ENCODE assay signal across 9 mouse cellular contexts in the genomic region with DNA sequence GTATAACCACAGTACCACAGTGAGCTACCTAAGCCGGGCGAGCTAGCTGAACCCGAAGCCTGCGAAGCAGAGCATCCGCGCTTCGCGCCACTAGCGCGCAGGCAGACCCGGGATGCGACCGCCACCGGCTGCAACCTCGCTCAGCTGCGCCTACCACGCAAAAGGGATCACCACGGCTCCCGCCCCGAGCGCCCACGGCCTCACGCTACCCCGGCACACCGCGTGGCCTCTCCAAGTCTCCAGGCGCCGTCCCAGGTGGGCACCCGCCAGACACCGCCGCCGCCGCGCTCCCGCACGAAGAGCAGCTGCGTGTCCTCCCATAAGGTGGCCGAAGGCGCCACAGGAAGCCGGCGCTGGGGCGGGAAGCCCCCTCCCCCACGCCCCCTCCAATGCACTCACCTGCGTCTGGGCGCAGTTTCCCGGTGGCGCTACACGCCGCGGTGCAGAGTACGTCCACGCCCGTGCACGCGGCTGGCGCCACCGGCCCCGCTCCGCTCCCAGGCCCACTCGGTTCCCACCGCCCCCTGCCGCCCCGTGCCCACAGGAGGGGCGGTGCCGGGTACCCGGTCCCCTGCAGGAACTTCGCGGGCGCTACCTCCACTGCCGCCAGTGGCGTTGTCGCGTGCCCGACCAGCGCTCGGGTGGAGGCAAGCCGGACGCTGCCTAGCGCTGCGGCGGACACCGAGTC. TPM values are rescaled to one million over a fixed set of nuclear protein-coding genes. Genes with fewer than 3 reads are reported as not detected.
A peak's percentile ranks its signal among the peaks of the same experiment; 100 is the strongest.
DNase-seq lines count a peak whose midpoint lies in the region; ATAC-seq and TF ChIP-seq lines count a peak whose summit lies in the region.
"Had no signal": no experiment of that assay in that cellular context is flagged by ENCODE, and none has a peak within 500 bp of the region (broad histone marks: within the 10 kb centered on the region; RNA-seq: fewer than 3 reads in every experiment).

No protein-coding gene starts in this region.

- peak overlapping the region; percentile 76 for H3K4me3 ChIP-seq in heart, embryonic 12.5 days
- peak overlapping the region; percentile 64 for H3K4me3 ChIP-seq in embryonic facial prominence, embryonic 13.5 days
- peak overlapping the region; percentile 49 for H3K4me3 ChIP-seq in intestine, postnatal 0 days (ENCODE audit: low read depth, low read length)
- peak overlapping the region; percentile 76 for H3K4me3 ChIP-seq in midbrain, embryonic 11.5 days (ENCODE audit: low read depth, low read length)

- ATAC-seq in heart, embryonic 12.5 days (ENCODE audit: insufficient number of reproducible peaks, low FRiP score) = peak; percentile 22; the same call in 1 of the 2 replicates
- peak; percentile 38 for ATAC-seq in embryonic facial prominence, embryonic 13.5 days (ENCODE audit: insufficient number of reproducible peaks, insufficient read depth, low FRiP score, low TSS enrichment, low read depth)
- no peak; the same call in 1 of the 2 replicates for ATAC-seq in intestine, postnatal 0 days
- peak; percentile 45 for ATAC-seq in midbrain, embryonic 11.5 days (ENCODE audit: low FRiP score)

- H3K4me1 ChIP-seq in heart, embryonic 12.5 days (replicated peaks) = peaks cover 32% of the 10 kb centered on the region
- peaks cover 29% of the 10 kb centered on the region for H3K4me1 ChIP-seq in embryonic facial prominence, embryonic 13.5 days
- no peaks in the 10 kb centered on the region for H3K4me1 ChIP-seq in intestine, postnatal 0 days (replicated peaks; ENCODE audit: control insufficient read depth, insufficient read depth, low read length)
- peaks cover 22% of the 10 kb centered on the region for H3K4me1 ChIP-seq in midbrain, embryonic 11.5 days (ENCODE audit: control insufficient read depth, insufficient read depth, low read length)

- H3K36me3 ChIP-seq in heart, embryonic 12.5 days = no peaks in the 10 kb centered on the region
- no peaks in the 10 kb centered on the region for H3K36me3 ChIP-seq in embryonic facial prominence, embryonic 13.5 days
- no peaks in the 10 kb centered on the region for H3K36me3 ChIP-seq in intestine, postnatal 0 days (ENCODE audit: control insufficient read depth, insufficient read depth)
- no peaks in the 10 kb centered on the region for H3K36me3 ChIP-seq in midbrain, embryonic 11.5 days (ENCODE audit: control insufficient read depth, insufficient read depth, low read length)

- TF ChIP-seq CTCF in intestine, postnatal 0 days (IDR thresholded peaks at IDR 0.05; ENCODE audit: low read depth) = no peak

- WGBS in heart, embryonic 12.5 days = under 1% methylated on average over 81 of the region's 82 CpGs
- WGBS in embryonic facial prominence, embryonic 13.5 days = under 1% methylated on average over 77 of the region's 82 CpGs
- 2% methylated on average over 75 of the region's 82 CpGs for WGBS in intestine, postnatal 0 days
- under 1% methylated on average over 66 of the region's 82 CpGs for WGBS in midbrain, embryonic 11.5 days

- intact Hi-C loops in heart, postnatal 10 days (cut with DNase I) = loop anchor here (10.0 kb wide), 1 partner anchor 236 kb away; no protein-coding TSS in a partner anchor

- no peak for DNase-seq in heart, postnatal 10 days
- DNase-seq in R1 (ENCODE audit: low read depth, low spot score) = peak; percentile 69
- peak; percentile 92 for DNase-seq in midbrain, embryonic 11.5 days (ENCODE audit: low spot score, missing footprints)
- DNase-seq in c-Kit-positive CD71-positive TER-119-positive erythroid progenitor cells, embryonic 14.5 days (ENCODE audit: low spot score) = no peak
- DNase-seq in lung, postnatal 25 days (ENCODE audit: low spot score) = no peak

- H3K4me2 ChIP-seq in heart, embryonic 12.5 days = peak overlapping the region; percentile 100
- peak overlapping the region; percentile 99 for H3K4me2 ChIP-seq in embryonic facial prominence, embryonic 13.5 days
- peak overlapping the region; percentile 91 for H3K4me2 ChIP-seq in intestine, postnatal 0 days (replicated peaks; ENCODE audit: low read depth)
- H3K4me2 ChIP-seq in midbrain, embryonic 11.5 days = peak overlapping the region; percentile 99

- H3K27ac ChIP-seq in heart, embryonic 12.5 days (ENCODE audit: poor library complexity, severe bottlenecking) = no peak overlapping the region
- H3K27ac ChIP-seq in embryonic facial prominence, embryonic 13.5 days = no peak overlapping the region
- no peak overlapping the region for H3K27ac ChIP-seq in intestine, postnatal 0 days (ENCODE audit: low read depth, low read length)
- H3K27ac ChIP-seq in midbrain, embryonic 11.5 days (ENCODE audit: low read depth, low read length) = no peak overlapping the region

- no peaks in the 10 kb centered on the region for H3K9me3 ChIP-seq in heart, embryonic 12.5 days (replicated peaks)
- no peaks in the 10 kb centered on the region for H3K9me3 ChIP-seq in embryonic facial prominence, embryonic 13.5 days
- H3K9me3 ChIP-seq in intestine, postnatal 0 days (ENCODE audit: control insufficient read depth) = no peaks in the 10 kb centered on the region
- no peaks in the 10 kb centered on the region for H3K9me3 ChIP-seq in midbrain, embryonic 11.5 days (ENCODE audit: control insufficient read depth, low read length)

- H3K9ac ChIP-seq in heart, embryonic 12.5 days = peak overlapping the region; percentile 73
- H3K9ac ChIP-seq in embryonic facial prominence, embryonic 13.5 days = peak overlapping the region; percentile 67
- no peak overlapping the region for H3K9ac ChIP-seq in intestine, postnatal 0 days (ENCODE audit: low read depth, low read length)
- H3K9ac ChIP-seq in midbrain, embryonic 11.5 days (ENCODE audit: low read length) = peak overlapping the region; percentile 79

- peaks cover 50% of the 10 kb centered on the region for H3K27me3 ChIP-seq in heart, embryonic 12.5 days (replicated peaks)
- peaks cover 69% of the 10 kb centered on the region for H3K27me3 ChIP-seq in embryonic facial prominence, embryonic 13.5 days
- peaks cover 59% of the 10 kb centered on the region for H3K27me3 ChIP-seq in intestine, postnatal 0 days (replicated peaks; ENCODE audit: control insufficient read depth, insufficient read depth, low read length)
- peaks cover 15% of the 10 kb centered on the region for H3K27me3 ChIP-seq in midbrain, embryonic 11.5 days (ENCODE audit: control insufficient read depth, insufficient read depth, low read length)

RNA-seq across cellular contexts. Expression of a gene that starts 29.3 kb away (rescaled TPM):
- polyA plus RNA-seq in heart, embryonic 12.5 days (2016; fragmentation: Nextera tagmentation; extraction: Ambion mirVana) = 1.9 and 2.4 TPM in 2 replicates
- 1 to 10 TPM; 1.2 to 2.9 TPM for total RNA-seq in heart, postnatal 10 days (2021)
- 4.6 and 6.1 TPM in 2 replicates for polyA plus RNA-seq in embryonic facial prominence, embryonic 13.5 days (2015; fragmentation: Nextera tagmentation; extraction: Ambion mirVana)
- 0.94 and 1.1 TPM in 2 replicates for polyA plus RNA-seq in intestine, postnatal 0 days (2015; fragmentation: Nextera tagmentation; extraction: Ambion mirVana)
- 93.7 and 103 TPM in 2 replicates for polyA plus RNA-seq in midbrain, embryonic 11.5 days (2014; fragmentation: Nextera tagmentation; extraction: Ambion mirVana)
- total RNA-seq: MEL had no signal

Comparison
In these comparisons a context has a peak if more than half of its experiments do, and no peak if none do; other contexts are left out.
1. DNase-seq: peak in R1 (single experiment) and midbrain, embryonic 11.5 days (single experiment); none in heart, postnatal 10 days (0 of 2), c-Kit-positive CD71-positive TER-119-positive erythroid progenitor cells, embryonic 14.5 days (single experiment) and lung, postnatal 25 days (single experiment).
2. RNA of a gene that starts 29.3 kb away (polyA plus RNA-seq): 93.7 to 103 TPM in midbrain, embryonic 11.5 days; 4.6 to 6.1 TPM in embryonic facial prominence, embryonic 13.5 days, 1.9 to 2.4 TPM in heart, embryonic 12.5 days and 0.94 to 1.1 TPM in intestine, postnatal 0 days; every median in the first group is over 10 times any median in the second.
3. Peak in every context shown above with its lines, with median percentiles within 50 percentile points of each other: H3K4me2 ChIP-seq and H3K4me3 ChIP-seq.